Mouse (Mus musculus) ES-E14 (cell line): ENCODE data around the gene Sorcs2.

ENCODE experiments used
- CHD2 ChIP-seq: IDR thresholded peaks from 2 replicates; pipeline ENCODE4 v1.6.1; 2014; ENCODE audit warnings: mild to moderate bottlenecking, low read depth, low read length, inconsistent platforms
- HCFC1 ChIP-seq: IDR thresholded peaks from 2 replicates; pipeline ENCODE4 v1.6.1; 2012; ENCODE audit warnings: low read length, inconsistent platforms, borderline replicate concordance; ENCODE audit not compliant: insufficient read depth
- MAFK ChIP-seq: IDR thresholded peaks from 2 replicates; pipeline ENCODE4 v1.6.1; 2014; ENCODE audit warnings: mild to moderate bottlenecking, low read depth, low read length, inconsistent platforms; ENCODE audit not compliant: insufficient read depth
- ZC3H11A ChIP-seq: IDR thresholded peaks from 2 replicates; pipeline ENCODE4 v1.6.1; 2012; ENCODE audit warnings: low read depth, mild to moderate bottlenecking, inconsistent platforms, low read length, borderline replicate concordance

GRCm38 (mm10) chr5:36069503-36070360 lies 328.2 kb downstream of the Sorcs2 start:
- TF ChIP-seq MAFK (no peak), CHD2 (no peak), ZC3H11A (no peak), HCFC1 (no peak)
